Mouse (Mus musculus): Measurements from ENCODE around the gene Pex19.

GRCm38 (mm10) chr1:172116948-172117347, 9.6 kb upstream of the Pex19 start:
- TF ChIP-seq POLR2A (IDR thresholded peaks at IDR 0.05; ENCODE audit: borderline replicate concordance, insufficient read depth, low read length) (no peak), CTCF (IDR thresholded peaks at IDR 0.05; ENCODE audit: borderline replicate concordance, insufficient read depth, low read depth, low read length) (no peak)
